Mouse (Mus musculus) stomach, embryonic 15.5 days (tissue): ENCODE measurements around the gene Cox15. TPM values are rescaled to one million over a fixed set of nuclear protein-coding genes. Genes with fewer than 3 reads are reported as not detected.

Experiments
- ATAC-seq: fragments of 200-750 bp; cut with Nextera tagmentation; 2 replicates; pipeline ENCODE4 v1.8.0; 2017; ENCODE audit warnings: low read depth, moderate number of reproducible peaks, moderate TSS enrichment; ENCODE audit not compliant: insufficient read depth, low FRiP score
- H3K27ac ChIP-seq: fragments of 300-500 bp; sonication (generic); 2 replicates; pipeline ENCODE4 v1.5.1; 2015; ENCODE audit warnings: mild to moderate bottlenecking, inconsistent platforms
- H3K27me3 ChIP-seq: fragments of 300-500 bp; sonication (generic); replicated peaks from 2 replicates; pipeline ENCODE4 v1.6.1; 2015; ENCODE audit warnings: inconsistent platforms
- H3K36me3 ChIP-seq: fragments of 300-500 bp; sonication (generic); 2 replicates; pipeline ENCODE4 v1.6.1; 2015; ENCODE audit warnings: inconsistent platforms
- H3K4me1 ChIP-seq: fragments of 300-500 bp; sonication (generic); 2 replicates; pipeline ENCODE4 v1.6.1; 2015; ENCODE audit warnings: inconsistent platforms
- H3K4me2 ChIP-seq: fragments of 300-500 bp; sonication (generic); 2 replicates; pipeline ENCODE4 v1.6.1; 2015; ENCODE audit warnings: mild to moderate bottlenecking, inconsistent platforms
- H3K4me3 ChIP-seq: fragments of 300-500 bp; sonication (generic); replicated peaks from 2 replicates; pipeline ENCODE4 v1.5.1; 2015; ENCODE audit warnings: inconsistent platforms
- H3K9ac ChIP-seq: fragments of 300-500 bp; sonication (generic); 2 replicates; pipeline ENCODE4 v1.6.1; 2015; ENCODE audit warnings: inconsistent platforms
- H3K9me3 ChIP-seq: fragments of 300-500 bp; sonication (generic); 2 replicates; pipeline ENCODE4 v1.6.1; 2016; ENCODE audit warnings: inconsistent platforms
- WGBS: fragments of 180-500 bp; shearing (Covaris S2); methylation state at CpG from one replicate; pipeline ENCODE4 v1.1.7; 2015; 5-methylcytosine and 5-hydroxymethylcytosine counted together
- polyA plus RNA-seq: library from polyadenylated mRNA; unstranded; fragments of >200 nt; fragmentation: Nextera tagmentation; extraction: Ambion mirVana; gene quantifications from 2 replicates; pipeline ENCODE4 v1.2.1, GENCODE M21; 2015

The Cox15 gene
- 10.1 and 13.3 TPM in 2 replicates for polyA plus RNA-seq

GRCm38 (mm10) chr19:43752489-43753225 lies at the start of gene Cox15, which contains the start of gene Cutc:
Gene Cox15 (minus strand): TSS chr19:43753000.
Gene Cutc (plus strand): TSS chr19:43752996.
- Histone ChIP-seq H3K4me2 (peak within 1 kb of the TSS; percentile 65), H3K4me1 (no peaks in the 10 kb centered on the region; the same call in 1 of the 2 replicates), H3K36me3 (peaks cover 12% of the 10 kb centered on the region), H3K9ac (peak within 1 kb of the TSS; percentile 62), H3K4me3 (peak within 1 kb of the TSS; percentile 75), H3K27me3 (no peaks in the 10 kb centered on the region), H3K27ac (peak within 1 kb of the TSS; percentile 98), H3K9me3 (no peaks in the 10 kb centered on the region)
- ATAC-seq, result peak; percentile 88
- under 1% methylated on average over 62 of the region's 62 CpGs for WGBS

- Histone ChIP-seq H3K9me3 (no peaks in the 10 kb centered on the region), H3K4me1 (no peaks in the 10 kb centered on the region), H3K27ac (no peak overlapping the region), H3K4me2 (no peak overlapping the region), H3K27me3 (no peaks in the 10 kb centered on the region), H3K36me3 (no peaks in the 10 kb centered on the region), H3K9ac (no peak overlapping the region), H3K4me3 (no peak overlapping the region)
- WGBS, result 79% methylated on average over 9 of the region's 9 CpGs
- ATAC-seq, result no peak
Observed at GRCm38 (mm10) chr19:43801427-43802051, 48.7 kb upstream of the Cox15 start.

DNA sequence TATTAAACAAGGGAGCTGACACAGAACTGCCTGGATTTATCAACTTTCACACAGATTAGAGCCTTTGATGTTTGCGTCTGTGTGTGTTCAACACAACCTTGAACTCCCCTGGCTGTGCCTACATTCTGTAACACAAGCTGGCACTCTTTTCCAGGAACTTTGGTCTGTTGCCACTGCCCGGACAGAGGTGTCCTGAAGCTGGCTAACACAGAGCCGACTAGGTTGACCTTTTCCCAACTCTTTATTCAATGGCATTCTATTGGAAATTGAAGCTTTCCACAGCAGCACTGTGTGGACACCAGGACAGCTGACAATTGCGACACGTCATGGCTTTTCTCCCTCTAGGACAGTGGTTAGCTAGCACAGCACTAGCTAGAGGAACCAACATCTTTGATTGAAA lies 44.4 kb upstream of the Cox15 start:
- no peak overlapping the region for H3K4me3 ChIP-seq
- H3K27me3 ChIP-seq, result no peaks in the 10 kb centered on the region
- no peak overlapping the region for H3K27ac ChIP-seq
- 65% methylated on average over 5 of the region's 5 CpGs for WGBS
- no peak for ATAC-seq
- no peak overlapping the region for H3K4me2 ChIP-seq
- H3K9me3 ChIP-seq, result no peaks in the 10 kb centered on the region
- H3K4me1 ChIP-seq, result no peaks in the 10 kb centered on the region
- H3K36me3 ChIP-seq, result no peaks in the 10 kb centered on the region
- no peak overlapping the region for H3K9ac ChIP-seq

- ATAC-seq, result no peak
- WGBS, result 70% methylated on average over 8 of the region's 8 CpGs
- H3K9me3 ChIP-seq, result no peaks in the 10 kb centered on the region
- no peaks in the 10 kb centered on the region for H3K36me3 ChIP-seq
- no peak overlapping the region for H3K9ac ChIP-seq
- H3K4me2 ChIP-seq, result no peak overlapping the region
- no peak overlapping the region for H3K4me3 ChIP-seq
- H3K4me1 ChIP-seq, result no peaks in the 10 kb centered on the region
- H3K27me3 ChIP-seq, result no peaks in the 10 kb centered on the region
- H3K27ac ChIP-seq, result no peak overlapping the region
Observed at GRCm38 (mm10) chr19:43795511-43795910, 42.7 kb upstream of the Cox15 start.

DNA sequence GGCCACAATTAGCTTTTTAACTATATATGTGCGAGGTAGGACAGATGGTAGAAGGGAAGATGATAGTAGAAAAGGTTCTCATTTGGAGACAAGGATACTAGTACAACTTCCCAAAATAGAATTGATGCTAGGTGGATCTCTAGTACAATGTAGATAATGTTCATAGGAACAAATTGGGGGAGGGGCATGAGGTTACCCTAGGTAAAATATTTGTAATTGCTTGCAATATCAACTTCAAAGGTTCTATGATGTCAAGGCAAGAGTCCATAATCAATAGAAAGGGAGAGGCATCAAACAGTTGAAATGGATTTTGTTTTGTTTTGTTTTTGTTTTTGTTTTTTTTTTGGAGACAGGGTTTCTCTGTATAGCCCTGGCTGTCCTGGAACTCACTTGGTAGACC lies 41.2 kb upstream of the Cox15 start:
- ATAC-seq, result no peak
- Histone ChIP-seq H3K36me3 (no peaks in the 10 kb centered on the region), H3K9ac (no peak overlapping the region), H3K9me3 (no peaks in the 10 kb centered on the region), H3K27ac (no peak overlapping the region), H3K4me1 (no peaks in the 10 kb centered on the region), H3K4me3 (no peak overlapping the region), H3K27me3 (no peaks in the 10 kb centered on the region), H3K4me2 (no peak overlapping the region)
- WGBS, result 88% methylated on average over 1 of the region's 1 CpGs

- no peak overlapping the region for H3K27ac ChIP-seq
- H3K36me3 ChIP-seq, result no peaks in the 10 kb centered on the region
- H3K4me1 ChIP-seq, result no peaks in the 10 kb centered on the region
- no peak overlapping the region for H3K4me2 ChIP-seq
- no peaks in the 10 kb centered on the region for H3K27me3 ChIP-seq
- no peaks in the 10 kb centered on the region for H3K9me3 ChIP-seq
- WGBS, result 86% methylated on average over 4 of the region's 4 CpGs
- no peak overlapping the region for H3K4me3 ChIP-seq
- no peak overlapping the region for H3K9ac ChIP-seq
- ATAC-seq, result no peak
Observed at GRCm38 (mm10) chr19:43792537-43792936, 39.7 kb upstream of the Cox15 start.

DNA sequence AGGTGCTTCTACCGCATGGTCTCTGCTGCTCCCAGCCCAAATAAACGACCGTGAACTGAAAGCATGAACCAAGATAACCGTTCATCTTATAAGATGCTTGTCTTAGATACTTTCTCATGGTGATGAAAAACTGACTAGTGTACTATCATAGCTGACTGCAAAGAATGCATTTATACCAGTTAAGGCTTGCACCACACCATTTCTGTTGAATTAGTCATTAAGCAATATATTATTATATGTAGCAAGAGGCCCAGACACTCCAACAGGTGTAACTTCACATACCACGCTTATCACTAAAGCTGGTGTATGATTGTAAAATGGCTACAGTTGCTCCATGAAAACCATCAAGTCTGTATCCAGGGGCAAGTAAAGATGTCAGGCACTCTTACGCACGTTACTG lies 37.0 kb upstream of the Cox15 start:
- no peaks in the 10 kb centered on the region for H3K9me3 ChIP-seq
- H3K9ac ChIP-seq, result no peak overlapping the region
- H3K27ac ChIP-seq, result no peak overlapping the region
- H3K27me3 ChIP-seq, result no peaks in the 10 kb centered on the region
- WGBS, result 63% methylated on average over 7 of the region's 7 CpGs
- H3K4me1 ChIP-seq, result no peaks in the 10 kb centered on the region
- no peak overlapping the region for H3K4me3 ChIP-seq
- H3K4me2 ChIP-seq, result no peak overlapping the region
- ATAC-seq, result no peak
- no peaks in the 10 kb centered on the region for H3K36me3 ChIP-seq

GRCm38 (mm10) chr19:43786249-43787026 lies 33.6 kb upstream of the Cox15 start:
- H3K36me3 ChIP-seq, result no peaks in the 10 kb centered on the region
- H3K27me3 ChIP-seq, result no peaks in the 10 kb centered on the region
- no peak overlapping the region for H3K4me3 ChIP-seq
- no peaks in the 10 kb centered on the region for H3K4me1 ChIP-seq
- H3K9me3 ChIP-seq, result no peaks in the 10 kb centered on the region
- no peak overlapping the region for H3K9ac ChIP-seq
- H3K27ac ChIP-seq, result no peak overlapping the region
- no peak overlapping the region for H3K4me2 ChIP-seq
- WGBS, result 73% methylated on average over 13 of the region's 13 CpGs
- ATAC-seq, result no peak

DNA sequence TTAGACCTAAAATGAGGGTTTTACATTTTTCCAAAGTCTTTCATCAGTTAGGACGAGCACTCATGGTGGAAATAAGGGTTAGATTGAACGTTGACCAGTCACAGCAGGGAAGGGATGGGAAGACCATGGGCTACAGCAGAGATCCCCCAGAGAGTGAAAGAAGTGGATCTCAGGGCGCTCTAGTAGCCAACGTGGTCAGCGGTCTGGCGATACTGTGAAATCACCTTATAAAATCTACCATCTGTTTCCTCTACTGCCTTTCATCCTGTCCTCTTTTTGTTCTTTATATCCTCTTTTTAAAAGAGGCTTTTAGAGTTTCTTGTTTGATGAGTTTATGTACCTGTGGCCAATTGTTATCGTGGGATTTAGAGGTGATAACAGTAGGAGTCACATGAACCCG lies 32.0 kb upstream of the Cox15 start:
- 76% methylated on average over 8 of the region's 8 CpGs for WGBS
- no peaks in the 10 kb centered on the region for H3K36me3 ChIP-seq

DNA sequence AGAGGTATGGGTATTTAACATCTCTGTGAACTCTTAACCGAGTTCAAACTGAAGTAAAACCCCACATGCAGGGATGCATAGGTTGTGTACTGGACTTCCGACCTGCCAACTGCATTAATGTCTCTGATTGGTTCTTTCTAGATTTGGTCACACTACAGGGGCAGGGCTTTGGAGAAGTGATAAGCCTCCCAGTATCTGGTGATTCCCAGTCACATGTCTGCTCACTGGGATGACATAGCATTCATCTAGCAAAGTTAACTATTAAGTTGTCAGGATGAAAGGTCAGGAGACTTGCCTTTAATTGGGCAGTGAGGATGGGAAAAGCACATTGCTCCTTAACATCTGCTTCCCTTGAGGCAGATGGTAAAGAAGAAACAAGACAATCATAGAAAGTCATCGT lies 29.2 kb upstream of the Cox15 start, which contains the start of gene Abcc2:
Abcc2 (plus strand) TSS at position 213 of the 400 bp plus-strand sequence.
- Histone ChIP-seq H3K36me3 (no peaks in the 10 kb centered on the region), H3K9ac (no peak within 1 kb of the TSS), H3K4me3 (no peak within 1 kb of the TSS), H3K4me1 (no peaks in the 10 kb centered on the region), H3K9me3 (no peaks in the 10 kb centered on the region), H3K4me2 (no peak within 1 kb of the TSS), H3K27ac (no peak within 1 kb of the TSS), H3K27me3 (no peaks in the 10 kb centered on the region)
- no peak for ATAC-seq
- 84% methylated on average over 3 of the region's 3 CpGs for WGBS

More for the DNA sequence above, 32.0 kb upstream of the Cox15 start:
- H3K9ac ChIP-seq, result no peak overlapping the region
- H3K27ac ChIP-seq, result no peak overlapping the region
- no peaks in the 10 kb centered on the region for H3K27me3 ChIP-seq
- no peak overlapping the region for H3K4me2 ChIP-seq
- H3K4me1 ChIP-seq, result no peaks in the 10 kb centered on the region
- no peak for ATAC-seq
- H3K4me3 ChIP-seq, result no peak overlapping the region
- H3K9me3 ChIP-seq, result no peaks in the 10 kb centered on the region

DNA sequence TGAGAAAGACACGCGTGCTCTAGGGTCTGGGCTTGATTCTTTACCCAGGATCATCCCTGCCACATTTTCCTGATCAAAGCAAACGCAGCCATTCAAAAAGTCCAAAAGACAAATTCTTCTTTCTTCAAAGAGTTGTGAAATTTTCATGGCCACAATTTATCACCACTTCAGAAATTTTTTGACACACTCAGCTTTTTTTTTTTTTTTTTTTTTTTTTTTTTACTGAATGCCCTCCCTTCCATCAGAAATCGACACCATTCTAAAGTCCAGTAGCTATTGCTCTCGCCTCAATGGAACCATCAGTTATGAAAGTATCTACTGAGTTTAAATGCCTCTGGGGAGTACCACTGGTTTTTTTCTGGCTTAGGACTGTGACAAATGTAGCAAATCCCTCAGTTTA lies 27.6 kb upstream of the Cox15 start:
- ATAC-seq, result no peak
- Histone ChIP-seq H3K27me3 (no peaks in the 10 kb centered on the region), H3K27ac (no peak overlapping the region), H3K4me3 (no peak overlapping the region), H3K4me2 (no peak overlapping the region), H3K9me3 (no peaks in the 10 kb centered on the region), H3K9ac (no peak overlapping the region), H3K36me3 (no peaks in the 10 kb centered on the region), H3K4me1 (no peaks in the 10 kb centered on the region)
- WGBS, result 71% methylated on average over 5 of the region's 5 CpGs

- H3K27ac ChIP-seq, result no peak overlapping the region
- H3K36me3 ChIP-seq, result no peaks in the 10 kb centered on the region
- H3K9me3 ChIP-seq, result no peaks in the 10 kb centered on the region
- no peak for ATAC-seq
- no peak overlapping the region for H3K9ac ChIP-seq
- no peak overlapping the region for H3K4me2 ChIP-seq
- no peaks in the 10 kb centered on the region for H3K4me1 ChIP-seq
- WGBS, result 55% methylated on average over 2 of the region's 2 CpGs
- H3K27me3 ChIP-seq, result no peaks in the 10 kb centered on the region
- no peak overlapping the region for H3K4me3 ChIP-seq
Observed at GRCm38 (mm10) chr19:43777308-43777707, 24.5 kb upstream of the Cox15 start.
